Mouse (Mus musculus): ENCODE data around the gene Cebpb.

The Cebpb gene

GRCm38 (mm10) chr2:167659177-167659846, 29.4 kb upstream of the Cebpb start:
- Histone ChIP-seq H3K27me3 (ENCODE audit: control insufficient read depth, insufficient read depth, low read length, poor library complexity, severe bottlenecking) (no peaks in the 10 kb centered on the region), H3K36me3 (ENCODE audit: control insufficient read depth, insufficient read depth, low read length, poor library complexity, severe bottlenecking) (no peaks in the 10 kb centered on the region)
- DNase-seq (ENCODE audit: low read depth, low spot score), result no peak

GRCm38 (mm10) chr2:167659847-167660610, 28.7 kb upstream of the Cebpb start:
- Histone ChIP-seq H3K27me3 (ENCODE audit: control insufficient read depth, insufficient read depth, low read length, poor library complexity, severe bottlenecking) (no peaks in the 10 kb centered on the region), H3K36me3 (ENCODE audit: control insufficient read depth, insufficient read depth, low read length, poor library complexity, severe bottlenecking) (no peaks in the 10 kb centered on the region)
- DNase-seq (ENCODE audit: low read depth, low spot score), result no peak

GRCm38 (mm10) chr2:167660611-167660971, 28.1 kb upstream of the Cebpb start:
- H3K36me3 ChIP-seq (ENCODE audit: control insufficient read depth, insufficient read depth, low read length, poor library complexity, severe bottlenecking), result no peaks in the 10 kb centered on the region
- no peak for DNase-seq (ENCODE audit: low read depth, low spot score)
- H3K27me3 ChIP-seq (ENCODE audit: control insufficient read depth, insufficient read depth, low read length, poor library complexity, severe bottlenecking), result no peaks in the 10 kb centered on the region

- Histone ChIP-seq H3K27me3 (ENCODE audit: control insufficient read depth, insufficient read depth, low read length, poor library complexity, severe bottlenecking) (no peaks in the 10 kb centered on the region), H3K36me3 (ENCODE audit: control insufficient read depth, insufficient read depth, low read length, poor library complexity, severe bottlenecking) (no peaks in the 10 kb centered on the region)
- peak; percentile 94 for DNase-seq (ENCODE audit: low read depth, low spot score)
These were observed 27.2 kb upstream of the Cebpb start, which contains the start of gene Gm20431 for GRCm38 (mm10) chr2:167661270-167662203. Gene Gm20431 (minus strand): TSS chr2:167661496.

- no peaks in the 10 kb centered on the region for H3K27me3 ChIP-seq (ENCODE audit: control insufficient read depth, insufficient read depth, low read length, poor library complexity, severe bottlenecking)
- no peak for DNase-seq (ENCODE audit: low read depth, low spot score)
These were observed 26.0 kb upstream of the Cebpb start for GRCm38 (mm10) chr2:167662713-167663112.

GRCm38 (mm10) chr2:167665972-167666713, 22.6 kb upstream of the Cebpb start:
- Histone ChIP-seq H3K27me3 (ENCODE audit: control insufficient read depth, insufficient read depth, low read length, poor library complexity, severe bottlenecking) (no peaks in the 10 kb centered on the region), H3K36me3 (ENCODE audit: control insufficient read depth, insufficient read depth, low read length, poor library complexity, severe bottlenecking) (no peaks in the 10 kb centered on the region)
- no peak for DNase-seq (ENCODE audit: low read depth, low spot score)

More at GRCm38 (mm10) chr2:167662713-167663112, 26.0 kb upstream of the Cebpb start:
- H3K36me3 ChIP-seq (ENCODE audit: control insufficient read depth, insufficient read depth, low read length, poor library complexity, severe bottlenecking), result no peaks in the 10 kb centered on the region

GRCm38 (mm10) chr2:167668426-167668825, 20.3 kb upstream of the Cebpb start:
- H3K27me3 ChIP-seq (ENCODE audit: control insufficient read depth, insufficient read depth, low read length, poor library complexity, severe bottlenecking), result no peaks in the 10 kb centered on the region
- no peaks in the 10 kb centered on the region for H3K36me3 ChIP-seq (ENCODE audit: control insufficient read depth, insufficient read depth, low read length, poor library complexity, severe bottlenecking)
- DNase-seq (ENCODE audit: low read depth, low spot score), result no peak

- no peak for DNase-seq (ENCODE audit: low read depth, low spot score)
- H3K36me3 ChIP-seq (ENCODE audit: control insufficient read depth, insufficient read depth, low read length, poor library complexity, severe bottlenecking), result no peaks in the 10 kb centered on the region
- H3K27me3 ChIP-seq (ENCODE audit: control insufficient read depth, insufficient read depth, low read length, poor library complexity, severe bottlenecking), result no peaks in the 10 kb centered on the region
These were observed 19.3 kb upstream of the Cebpb start for GRCm38 (mm10) chr2:167669398-167669797.

GRCm38 (mm10) chr2:167671101-167671633, 17.5 kb upstream of the Cebpb start:
- H3K36me3 ChIP-seq (ENCODE audit: control insufficient read depth, insufficient read depth, low read length, poor library complexity, severe bottlenecking), result no peaks in the 10 kb centered on the region
- H3K27me3 ChIP-seq (ENCODE audit: control insufficient read depth, insufficient read depth, low read length, poor library complexity, severe bottlenecking), result no peaks in the 10 kb centered on the region
- DNase-seq (ENCODE audit: low read depth, low spot score), result no peak

- Histone ChIP-seq H3K36me3 (ENCODE audit: control insufficient read depth, insufficient read depth, low read length, poor library complexity, severe bottlenecking) (no peaks in the 10 kb centered on the region), H3K27me3 (ENCODE audit: control insufficient read depth, insufficient read depth, low read length, poor library complexity, severe bottlenecking) (no peaks in the 10 kb centered on the region)
- DNase-seq (ENCODE audit: low read depth, low spot score), result peak; percentile 76
These were observed 16.5 kb upstream of the Cebpb start for GRCm38 (mm10) chr2:167672212-167672685.

- no peaks in the 10 kb centered on the region for H3K27me3 ChIP-seq (ENCODE audit: control insufficient read depth, insufficient read depth, low read length, poor library complexity, severe bottlenecking)
- no peaks in the 10 kb centered on the region for H3K36me3 ChIP-seq (ENCODE audit: control insufficient read depth, insufficient read depth, low read length, poor library complexity, severe bottlenecking)
- peak; percentile 66 for DNase-seq (ENCODE audit: low read depth, low spot score)
These were observed 13.4 kb upstream of the Cebpb start for GRCm38 (mm10) chr2:167675120-167675909.

GRCm38 (mm10) chr2:167678600-167678999, 10.1 kb upstream of the Cebpb start:
- DNase-seq (ENCODE audit: low read depth, low spot score), result peak; percentile 69

GRCm38 (mm10) chr2:167679902-167680430, 8.7 kb upstream of the Cebpb start:
- peak; percentile 95 for DNase-seq (ENCODE audit: low read depth, low spot score)
- H3K36me3 ChIP-seq (ENCODE audit: control insufficient read depth, insufficient read depth, low read length, poor library complexity, severe bottlenecking), result no peaks in the 10 kb centered on the region
- no peaks in the 10 kb centered on the region for H3K27me3 ChIP-seq (ENCODE audit: control insufficient read depth, insufficient read depth, low read length, poor library complexity, severe bottlenecking)

More at GRCm38 (mm10) chr2:167678600-167678999, 10.1 kb upstream of the Cebpb start:
- Histone ChIP-seq H3K27me3 (ENCODE audit: control insufficient read depth, insufficient read depth, low read length, poor library complexity, severe bottlenecking) (no peaks in the 10 kb centered on the region), H3K36me3 (ENCODE audit: control insufficient read depth, insufficient read depth, low read length, poor library complexity, severe bottlenecking) (no peaks in the 10 kb centered on the region)
